Mouse (Mus musculus): Measurements from ENCODE around the gene Mtx2.

DNA sequence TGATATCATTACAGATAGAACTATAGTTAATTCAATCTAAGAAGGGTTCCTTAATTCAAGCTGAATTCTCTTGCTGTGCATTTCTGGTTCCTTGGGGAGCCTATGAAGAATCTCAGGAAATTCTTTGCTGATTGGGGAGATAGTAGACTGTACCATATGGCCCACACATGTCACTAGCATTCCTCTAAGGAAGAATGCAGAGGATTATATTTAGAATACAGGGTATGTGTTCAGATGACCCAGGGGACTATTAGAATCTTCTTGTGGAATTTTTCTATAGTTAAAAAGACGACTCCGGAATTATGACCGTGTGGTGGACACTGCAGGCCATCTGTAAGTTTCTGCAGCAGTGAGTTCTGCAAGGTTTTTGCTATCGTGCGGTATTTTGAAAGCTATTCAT lies 44.2 kb upstream of the Mtx2 start:
- TF ChIP-seq CTCF (IDR thresholded peaks at IDR 0.05; ENCODE audit: control insufficient read depth, insufficient read depth, insufficient replicate concordance, low read depth, low read length): no peak
- TF ChIP-seq POLR2A (IDR thresholded peaks at IDR 0.05; ENCODE audit: control insufficient read depth, low read depth, low read length): no peak

Data from testis, adult 2 months (tissue).